21 mouse cellular contexts compared by ENCODE assay signal in genomic region chr16:38468706-38469018, GRCm38 (mm10). TPM values are rescaled to one million over a fixed set of nuclear protein-coding genes. Genes with fewer than 3 reads are reported as not detected.
DNase-seq lines count a peak whose midpoint lies in the region; ATAC-seq and TF ChIP-seq lines count a peak whose summit lies in the region.
"Had no signal": no experiment of that assay in that cellular context is flagged by ENCODE, and none has a peak within 500 bp of the region (broad histone marks: within the 10 kb centered on the region; RNA-seq: fewer than 3 reads in every experiment).

No protein-coding gene starts in this region.

- 28% methylated on average over 3 of the region's 3 CpGs for WGBS in heart, postnatal 0 days
- WGBS in liver, adult 2 months: 39% methylated on average over 3 of the region's 3 CpGs
- WGBS in liver, embryonic 12.5 days (ENCODE audit: insufficient replicate concordance): 26% methylated on average over 3 of the region's 3 CpGs
- WGBS in hindbrain, embryonic 10.5 days: 40% methylated on average over 3 of the region's 3 CpGs

- H3K4me3 ChIP-seq in heart, postnatal 0 days (ENCODE audit: low read depth, low read length): no peak overlapping the region
- no peak overlapping the region for H3K4me3 ChIP-seq in liver, adult 2 months (ENCODE audit: insufficient read depth, low read depth, low read length)
- no peak overlapping the region for H3K4me3 ChIP-seq in liver, embryonic 12.5 days
- H3K4me3 ChIP-seq in hindbrain, embryonic 10.5 days: no peak overlapping the region
- H3K4me3 ChIP-seq: embryonic facial prominence, embryonic 13.5 days; heart, embryonic 13.5 days; hindbrain, embryonic 15.5 days; limb, embryonic 12.5 days; liver, embryonic 15.5 days; midbrain, embryonic 13.5 days; stomach, embryonic 15.5 days had no signal

- TF ChIP-seq POLR2A in liver, adult 2 months (IDR thresholded peaks at IDR 0.05; ENCODE audit: extremely low read depth, insufficient read depth, low read length): no peak

- TF ChIP-seq CTCF in heart, postnatal 0 days (IDR thresholded peaks at IDR 0.05; ENCODE audit: low read depth): peak; percentile 21
- TF ChIP-seq CTCF in liver, adult 2 months (IDR thresholded peaks at IDR 0.05; ENCODE audit: low read depth, low read length): peak; percentile 23; the same call in 1 of the 2 replicates

- no peak for DNase-seq in heart, postnatal 0 days (ENCODE audit: low spot score)
- DNase-seq in heart, adult 18-20 months: no peak
- peak; percentile 26 for DNase-seq in liver, adult 2 months (ENCODE audit: extremely low read depth, low read depth, low spot score)
- peak; percentile 12 for DNase-seq in NIH3T3 (ENCODE audit: low read depth)
- no peak for DNase-seq in hindbrain, embryonic 10.5 days (ENCODE audit: low spot score)
- DNase-seq in gastrocnemius, postnatal 25 days: no peak
- DNase-seq: cerebellum, adult 9-11 months; heart, postnatal 36 days; thymus, adult 2 months had no signal

- no peak overlapping the region for H3K27ac ChIP-seq in heart, postnatal 0 days (ENCODE audit: low read depth)
- H3K27ac ChIP-seq in liver, adult 2 months (replicated peaks; ENCODE audit: insufficient read depth, low read depth, low read length): no peak overlapping the region
- no peak overlapping the region for H3K27ac ChIP-seq in liver, embryonic 12.5 days
- H3K27ac ChIP-seq in hindbrain, embryonic 10.5 days: no peak overlapping the region
- H3K27ac ChIP-seq: embryonic facial prominence, embryonic 13.5 days; heart, embryonic 13.5 days; hindbrain, embryonic 15.5 days; limb, embryonic 12.5 days; liver, embryonic 15.5 days; midbrain, embryonic 13.5 days; stomach, embryonic 15.5 days had no signal

- no peak for TF ChIP-seq EP300 in heart, postnatal 0 days (IDR thresholded peaks at IDR 0.05; ENCODE audit: low read depth)

- H3K9ac ChIP-seq in heart, postnatal 0 days (replicated peaks; ENCODE audit: low read depth, low read length): no peak overlapping the region
- H3K9ac ChIP-seq in liver, adult 2 months (ENCODE audit: low read depth, low read length): no peak overlapping the region
- no peak overlapping the region for H3K9ac ChIP-seq in liver, embryonic 12.5 days
- H3K9ac ChIP-seq: embryonic facial prominence, embryonic 13.5 days; hindbrain, embryonic 15.5 days; limb, embryonic 12.5 days; liver, embryonic 15.5 days; midbrain, embryonic 13.5 days; stomach, embryonic 15.5 days had no signal

- H3K36me3 ChIP-seq in heart, postnatal 0 days (replicated peaks; ENCODE audit: control insufficient read depth, insufficient read depth, low read length): no peaks in the 10 kb centered on the region
- H3K36me3 ChIP-seq in liver, adult 2 months (ENCODE audit: control insufficient read depth, insufficient read depth, low read length): no peaks in the 10 kb centered on the region
- no peaks in the 10 kb centered on the region for H3K36me3 ChIP-seq in liver, embryonic 12.5 days
- no peaks in the 10 kb centered on the region for H3K36me3 ChIP-seq in hindbrain, embryonic 10.5 days
- H3K36me3 ChIP-seq: embryonic facial prominence, embryonic 13.5 days; heart, embryonic 13.5 days; hindbrain, embryonic 15.5 days; limb, embryonic 12.5 days; liver, embryonic 15.5 days; midbrain, embryonic 13.5 days; stomach, embryonic 15.5 days had no signal

- ATAC-seq in heart, postnatal 0 days (ENCODE audit: insufficient read depth, low read depth): no peak
- ATAC-seq in liver, embryonic 12.5 days: no peak
- 0 out of 2 replicates have a peak, but pooled peaks have one; percentile 2 for ATAC-seq in megakaryocyte progenitor cell, adult 5-6 weeks (replicated peaks; ENCODE audit: poor library complexity)
- ATAC-seq: activated CD4-positive, CD25-positive, alpha-beta regulatory T cell, adult 4 months; forebrain, embryonic 14.5 days; lung, postnatal 0 days; midbrain, embryonic 13.5 days had no signal

- no peak overlapping the region for H3K4me2 ChIP-seq in heart, postnatal 0 days (ENCODE audit: low read depth, low read length)
- H3K4me2 ChIP-seq in liver, embryonic 12.5 days: no peak overlapping the region
- H3K4me2 ChIP-seq: embryonic facial prominence, embryonic 13.5 days; heart, embryonic 13.5 days; hindbrain, embryonic 15.5 days; limb, embryonic 12.5 days; liver, embryonic 15.5 days; midbrain, embryonic 13.5 days; stomach, embryonic 15.5 days had no signal

- peaks cover 4% of the 10 kb centered on the region; the same call in 1 of the 2 replicates for H3K4me1 ChIP-seq in heart, postnatal 0 days (ENCODE audit: control insufficient read depth, insufficient read depth)
- H3K4me1 ChIP-seq in liver, adult 2 months (ENCODE audit: control insufficient read depth, insufficient read depth, low read length): no peaks in the 10 kb centered on the region
- H3K4me1 ChIP-seq in liver, embryonic 12.5 days: peaks cover 47% of the 10 kb centered on the region
- H3K4me1 ChIP-seq in hindbrain, embryonic 10.5 days (replicated peaks): peaks cover 12% of the 10 kb centered on the region
- H3K4me1 ChIP-seq: embryonic facial prominence, embryonic 13.5 days; hindbrain, embryonic 15.5 days; limb, embryonic 12.5 days; midbrain, embryonic 13.5 days; stomach, embryonic 15.5 days had no signal

- no peaks in the 10 kb centered on the region for H3K27me3 ChIP-seq in heart, postnatal 0 days (ENCODE audit: control insufficient read depth, insufficient read depth, low read length)
- no peaks in the 10 kb centered on the region for H3K27me3 ChIP-seq in liver, adult 2 months (ENCODE audit: control insufficient read depth, insufficient read depth, low read length)
- H3K27me3 ChIP-seq in liver, embryonic 12.5 days (replicated peaks): no peaks in the 10 kb centered on the region
- H3K27me3 ChIP-seq in hindbrain, embryonic 10.5 days (ENCODE audit: insufficient read depth, poor library complexity, severe bottlenecking): no peaks in the 10 kb centered on the region
- H3K27me3 ChIP-seq: embryonic facial prominence, embryonic 13.5 days; heart, embryonic 13.5 days; hindbrain, embryonic 15.5 days; limb, embryonic 12.5 days; liver, embryonic 15.5 days; midbrain, embryonic 13.5 days; stomach, embryonic 15.5 days had no signal

- H3K79me2 ChIP-seq in liver, adult 2 months (ENCODE audit: control insufficient read depth, insufficient read depth, low read length): no peaks in the 10 kb centered on the region

- H3K9me3 ChIP-seq in heart, postnatal 0 days (replicated peaks; ENCODE audit: control insufficient read depth, low read length): no peaks in the 10 kb centered on the region
- no peaks in the 10 kb centered on the region for H3K9me3 ChIP-seq in liver, embryonic 12.5 days (replicated peaks)
- no peaks in the 10 kb centered on the region for H3K9me3 ChIP-seq in hindbrain, embryonic 10.5 days
- H3K9me3 ChIP-seq: embryonic facial prominence, embryonic 13.5 days; heart, embryonic 13.5 days; hindbrain, embryonic 15.5 days; limb, embryonic 12.5 days; liver, embryonic 15.5 days; midbrain, embryonic 13.5 days; stomach, embryonic 15.5 days had no signal

RNA-seq across cellular contexts. Expression of gene Cd80, which starts 13.3 kb away (rescaled TPM):
- 0.15 TPM in 1 of 2 replicates, not detected in the other for total RNA-seq in heart, postnatal 0 days (2014; rRNA removed; ENCODE audit: low replicate concordance)
- 0.22 and 0.34 TPM in 2 replicates for polyA plus RNA-seq in heart, postnatal 0 days (2015; fragmentation: Nextera tagmentation; extraction: Ambion mirVana)
- under 1 TPM; 0.39 to 0.94 TPM for total RNA-seq in heart, adult 18-20 months (2021)
- 0.28 and 0.67 TPM in 2 replicates for total RNA-seq in liver, adult 2 months (2014; rRNA removed)
- 0.29 TPM in 1 of 2 replicates, not detected in the other for polyA plus RNA-seq in liver, adult 2 months (2012; rRNA removed)
- 0.12 and 0.19 TPM in 2 replicates for polyA plus RNA-seq in liver, embryonic 12.5 days (2016; fragmentation: Nextera tagmentation; extraction: Ambion mirVana)
- 0.77 and 1.6 TPM in 2 replicates for total RNA-seq in megakaryocyte progenitor cell, adult 5-6 weeks (2015)
- total RNA-seq in megakaryocyte progenitor cell, adult 5-6 weeks (2017): 0.25 and 0.47 TPM in 2 replicates
- 0.41 and 0.52 TPM in 2 replicates for polyA plus RNA-seq in hindbrain, embryonic 10.5 days (2016; fragmentation: Nextera tagmentation; extraction: Ambion mirVana)
- under 1 TPM; 0.15 to 0.38 TPM for total RNA-seq in gastrocnemius, postnatal 25 days (2021)

RNA-seq across cellular contexts. Expression of gene Adprh, which starts 16.2 kb away (rescaled TPM):
- 30.9 and 42.6 TPM in 2 replicates for total RNA-seq in heart, postnatal 0 days (2014; rRNA removed; ENCODE audit: low replicate concordance)
- polyA plus RNA-seq in heart, postnatal 0 days (2015; fragmentation: Nextera tagmentation; extraction: Ambion mirVana): 69.5 and 72.1 TPM in 2 replicates
- 10 to 100 TPM; 25.6 to 26.8 TPM for total RNA-seq in heart, adult 18-20 months (2021)
- total RNA-seq in liver, adult 2 months (2014; rRNA removed): 1.9 and 2.8 TPM in 2 replicates
- 8.0 and 8.5 TPM in 2 replicates for polyA plus RNA-seq in liver, adult 2 months (2012; rRNA removed)
- polyA plus RNA-seq in liver, embryonic 12.5 days (2016; fragmentation: Nextera tagmentation; extraction: Ambion mirVana): 50.8 and 53.5 TPM in 2 replicates
- 22.9 and 23.5 TPM in 2 replicates for total RNA-seq in megakaryocyte progenitor cell, adult 5-6 weeks (2015)
- total RNA-seq in megakaryocyte progenitor cell, adult 5-6 weeks (2017): 14.9 and 16.0 TPM in 2 replicates
- 143 and 164 TPM in 2 replicates for polyA plus RNA-seq in hindbrain, embryonic 10.5 days (2016; fragmentation: Nextera tagmentation; extraction: Ambion mirVana)
- total RNA-seq in gastrocnemius, postnatal 25 days (2021): 10 to 100 TPM; 16.9 to 19.6 TPM

RNA-seq across cellular contexts. Expression of gene Pla1a, which starts 35.7 kb away (rescaled TPM):
- 13.4 and 14.5 TPM in 2 replicates for total RNA-seq in heart, postnatal 0 days (2014; rRNA removed; ENCODE audit: low replicate concordance)
- polyA plus RNA-seq in heart, postnatal 0 days (2015; fragmentation: Nextera tagmentation; extraction: Ambion mirVana): 4.6 and 4.9 TPM in 2 replicates
- total RNA-seq in heart, adult 18-20 months (2021): 1 to 10 TPM; 6.2 to 8.7 TPM
- 70.6 and 82.1 TPM in 2 replicates for total RNA-seq in liver, adult 2 months (2014; rRNA removed)
- 46.9 and 55.2 TPM in 2 replicates for polyA plus RNA-seq in liver, adult 2 months (2012; rRNA removed)
- 3.4 TPM in 2 replicates for polyA plus RNA-seq in liver, embryonic 12.5 days (2016; fragmentation: Nextera tagmentation; extraction: Ambion mirVana)
- not detected in 2 replicates for total RNA-seq in megakaryocyte progenitor cell, adult 5-6 weeks (2015)
- not detected in 2 replicates for total RNA-seq in megakaryocyte progenitor cell, adult 5-6 weeks (2017)
- 0.10 and 0.27 TPM in 2 replicates for polyA plus RNA-seq in hindbrain, embryonic 10.5 days (2016; fragmentation: Nextera tagmentation; extraction: Ambion mirVana)
- 1 to 10 TPM; 3.0 to 3.6 TPM for total RNA-seq in gastrocnemius, postnatal 25 days (2021)
- polyA plus RNA-seq: activated CD4-positive, CD25-positive, alpha-beta regulatory T cell, adult 4 months had no signal

RNA-seq across cellular contexts. Expression of gene Timmdc1, which starts 53.8 kb away (rescaled TPM):
- 46.2 and 90.1 TPM in 2 replicates for total RNA-seq in heart, postnatal 0 days (2014; rRNA removed; ENCODE audit: low replicate concordance)
- polyA plus RNA-seq in heart, postnatal 0 days (2015; fragmentation: Nextera tagmentation; extraction: Ambion mirVana): 47.4 and 51.0 TPM in 2 replicates
- total RNA-seq in heart, adult 18-20 months (2021): 10 to 100 TPM; 67.1 to 68.3 TPM
- 29.7 and 35.7 TPM in 2 replicates for total RNA-seq in liver, adult 2 months (2014; rRNA removed)
- polyA plus RNA-seq in liver, adult 2 months (2012; rRNA removed): 30.4 and 34.1 TPM in 2 replicates
- polyA plus RNA-seq in liver, embryonic 12.5 days (2016; fragmentation: Nextera tagmentation; extraction: Ambion mirVana): 19.7 and 19.9 TPM in 2 replicates
- total RNA-seq in megakaryocyte progenitor cell, adult 5-6 weeks (2015): 7.0 and 9.2 TPM in 2 replicates
- 37.1 and 39.0 TPM in 2 replicates for total RNA-seq in megakaryocyte progenitor cell, adult 5-6 weeks (2017)
- polyA plus RNA-seq in hindbrain, embryonic 10.5 days (2016; fragmentation: Nextera tagmentation; extraction: Ambion mirVana): 36.1 and 36.7 TPM in 2 replicates
- 10 to 100 TPM; 48.4 to 52.2 TPM for total RNA-seq in gastrocnemius, postnatal 25 days (2021)

Comparison
In these comparisons a context has a peak if more than half of its experiments do, and no peak if none do; other contexts are left out.
1. DNase-seq: peak in liver, adult 2 months (single experiment) and NIH3T3 (single experiment); none in heart, postnatal 0 days (single experiment), heart, adult 18-20 months (0 of 2), hindbrain, embryonic 10.5 days (single experiment) and gastrocnemius, postnatal 25 days (single experiment).